Mouse (Mus musculus): ENCODE results near the gene Olfr1381. TPM values are rescaled to one million over a fixed set of nuclear protein-coding genes. Genes with fewer than 3 reads are reported as not detected.

The Olfr1381 gene
- polyA plus RNA-seq, 1 experiment from 2014 or later, result not detected

Other genes with a start within 250 kb of the Olfr1381 start
- not detected in 2 replicates for gene Olfr10, start 238.7 kb upstream of the Olfr1381 start, polyA plus RNA-seq (2015; fragmentation: Nextera tagmentation; extraction: Ambion mirVana)
- gene Olfr1391, start 220.7 kb upstream of the Olfr1381 start, polyA plus RNA-seq (2015; fragmentation: Nextera tagmentation; extraction: Ambion mirVana), result not detected in 2 replicates
- not detected in 2 replicates for gene Olfr1390, start 208.3 kb upstream of the Olfr1381 start, polyA plus RNA-seq (2015; fragmentation: Nextera tagmentation; extraction: Ambion mirVana)
- not detected in 2 replicates for gene Olfr1389, start 120.4 kb upstream of the Olfr1381 start, polyA plus RNA-seq (2015; fragmentation: Nextera tagmentation; extraction: Ambion mirVana)
- gene Olfr1388, start 106.8 kb upstream of the Olfr1381 start, polyA plus RNA-seq (2015; fragmentation: Nextera tagmentation; extraction: Ambion mirVana), result 0.06 TPM in 1 of 2 replicates, not detected in the other
- not detected in 2 replicates for gene Olfr1387, start 88.1 kb upstream of the Olfr1381 start, polyA plus RNA-seq (2015; fragmentation: Nextera tagmentation; extraction: Ambion mirVana)
- not detected in 2 replicates for gene Olfr1386, start 78.4 kb upstream of the Olfr1381 start, polyA plus RNA-seq (2015; fragmentation: Nextera tagmentation; extraction: Ambion mirVana)
- gene Olfr1385, start 54.4 kb upstream of the Olfr1381 start, polyA plus RNA-seq (2015; fragmentation: Nextera tagmentation; extraction: Ambion mirVana), result not detected in 2 replicates
- gene Olfr1384, start 36.7 kb upstream of the Olfr1381 start, polyA plus RNA-seq (2015; fragmentation: Nextera tagmentation; extraction: Ambion mirVana), result not detected in 2 replicates
- gene Olfr1383, start 23.8 kb upstream of the Olfr1381 start, polyA plus RNA-seq (2015; fragmentation: Nextera tagmentation; extraction: Ambion mirVana), result not detected in 2 replicates
- not detected in 2 replicates for gene Olfr1382, start 15.2 kb upstream of the Olfr1381 start, polyA plus RNA-seq (2015; fragmentation: Nextera tagmentation; extraction: Ambion mirVana)
- gene Olfr1380, start 13.4 kb downstream of the Olfr1381 start, polyA plus RNA-seq (2015; fragmentation: Nextera tagmentation; extraction: Ambion mirVana), result not detected in 2 replicates
- gene Flt4, start 65.8 kb downstream of the Olfr1381 start, polyA plus RNA-seq (2015; fragmentation: Nextera tagmentation; extraction: Ambion mirVana), result 2.9 and 3.8 TPM in 2 replicates
- gene Scgb3a1, start 120.2 kb downstream of the Olfr1381 start, polyA plus RNA-seq (2015; fragmentation: Nextera tagmentation; extraction: Ambion mirVana), result 0.20 TPM in 1 of 2 replicates, not detected in the other
- gene Cnot6, start 169.3 kb downstream of the Olfr1381 start, polyA plus RNA-seq (2015; fragmentation: Nextera tagmentation; extraction: Ambion mirVana), result 18.7 and 18.8 TPM in 2 replicates

Data from liver, embryonic 15.5 days (tissue).